Mouse (Mus musculus): ENCODE data around the gene Cbx1. TPM values are rescaled to one million over a fixed set of nuclear protein-coding genes. Genes with fewer than 3 reads are reported as not detected.
"Not testable (repeated sequence)": the region's sequence is repeated elsewhere in the genome, so short reads cannot be mapped to it uniquely, and the experiment has no call there.

Cbx1 gene
- polyA plus RNA-seq, 1 experiment from 2014 or later = 156 TPM

- not testable (repeated sequence) for H3K4me1 ChIP-seq; H3K27ac ChIP-seq (replicated peaks); H3K9me3 ChIP-seq; H3K9ac ChIP-seq (replicated peaks); ATAC-seq (ENCODE audit: low FRiP score, low read depth); H3K36me3 ChIP-seq
- peak overlapping the region; percentile 55; the same call in 1 of the 2 replicates for H3K4me3 ChIP-seq
- H3K27me3 ChIP-seq = peaks cover 17% of the 10 kb centered on the region
- WGBS = 75% methylated on average over 5 of the region's 5 CpGs
- H3K4me2 ChIP-seq (replicated peaks) = peak overlapping the region; percentile 96
These were observed 60.2 kb downstream of the Cbx1 start for GRCm38 (mm10) chr11:96849145-96849544.

- no peak for ATAC-seq (ENCODE audit: low FRiP score, low read depth)
- peak within 1 kb of the TSS; percentile 96 for H3K4me2 ChIP-seq (replicated peaks)
- H3K4me3 ChIP-seq = peak within 1 kb of the TSS; percentile 55
- H3K4me1 ChIP-seq = peaks cover 7% of the 10 kb centered on the region
- peaks cover 24% of the 10 kb centered on the region for H3K27me3 ChIP-seq
- H3K36me3 ChIP-seq = no peaks in the 10 kb centered on the region
- no peak within 1 kb of the TSS for H3K27ac ChIP-seq (replicated peaks)
- no peaks in the 10 kb centered on the region for H3K9me3 ChIP-seq
- 2% methylated on average over 60 of the region's 60 CpGs for WGBS
- peak within 1 kb of the TSS; percentile 61 for H3K9ac ChIP-seq (replicated peaks)
These were observed 60.9 kb downstream of the Cbx1 start, which contains the start of gene Copz2 for GRCm38 (mm10) chr11:96849681-96850467. Copz2 (plus strand) TSS chr11:96849870.

DNA sequence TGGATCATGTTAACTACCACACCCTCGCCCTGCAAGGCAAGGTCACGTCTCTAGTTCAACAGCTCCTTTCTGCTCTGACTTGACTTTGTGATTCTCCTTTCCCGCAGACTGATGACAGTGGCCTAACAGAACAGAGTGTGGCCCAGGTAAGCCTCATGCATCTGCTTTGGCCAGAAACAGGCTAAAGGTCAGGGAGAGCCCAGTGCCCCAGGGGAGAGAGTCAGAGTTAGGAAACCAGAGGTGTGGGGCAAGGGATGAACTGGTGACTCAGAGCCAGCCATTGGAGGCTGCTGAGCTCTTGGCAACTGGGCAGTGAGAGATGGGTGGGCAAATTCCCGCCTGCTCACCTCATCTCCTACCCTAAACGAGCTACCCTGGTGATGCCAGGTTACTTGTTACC, 68.5 kb downstream of the Cbx1 start:
- H3K36me3 ChIP-seq = no peaks in the 10 kb centered on the region
- ATAC-seq (ENCODE audit: low FRiP score, low read depth) = no peak

More for the DNA sequence above, 68.5 kb downstream of the Cbx1 start:
- Histone ChIP-seq H3K4me3 (no peak overlapping the region), H3K27ac (replicated peaks) (no peak overlapping the region), H3K4me2 (replicated peaks) (no peak overlapping the region), H3K27me3 (0 out of 2 replicates have a peak, but pooled peaks cover 6% of the 10 kb centered on the region), H3K9me3 (no peaks in the 10 kb centered on the region), H3K4me1 (peaks cover 18% of the 10 kb centered on the region), H3K9ac (replicated peaks) (no peak overlapping the region)
- 91% methylated on average over 5 of the region's 5 CpGs for WGBS

MicroRNAs encoded within 50 kb of the gene (microRNA counts, 519-probe panel; counts per million panel counts)
- 6,541 counts per million, percentile 70 among the panel's probes with 10 or more counts for microRNA mmu-miR-152

Small RNA genes within 50 kb of the gene (microRNA-seq; reads per million reads assigned to microRNA genes)
- 81.3 reads per million, percentile 49 among the genes with 10 or more reads in this experiment for gene Mir152

Other genes starting within 250 kb of the Cbx1 start
- 40.1 and 42.6 TPM in 2 replicates for gene Snx11, start 11.6 kb upstream of the Cbx1 start, polyA plus RNA-seq (2016; fragmentation: Nextera tagmentation; extraction: Ambion mirVana)
- gene Nfe2l1, start 40.8 kb downstream of the Cbx1 start, polyA plus RNA-seq (2016; fragmentation: Nextera tagmentation; extraction: Ambion mirVana) = 80.9 and 81.1 TPM in 2 replicates
- 36.1 and 43.0 TPM in 2 replicates for gene Copz2, start 60.7 kb downstream of the Cbx1 start, polyA plus RNA-seq (2016; fragmentation: Nextera tagmentation; extraction: Ambion mirVana)
- gene Cdk5rap3, start 127.4 kb downstream of the Cbx1 start, polyA plus RNA-seq (2016; fragmentation: Nextera tagmentation; extraction: Ambion mirVana) = 107 and 116 TPM in 2 replicates
- 0.55 and 0.68 TPM in 2 replicates for gene Prr15l, start 139.0 kb downstream of the Cbx1 start, polyA plus RNA-seq (2016; fragmentation: Nextera tagmentation; extraction: Ambion mirVana)
- 14.6 and 16.4 TPM in 2 replicates for gene Pnpo, start 154.9 kb downstream of the Cbx1 start, polyA plus RNA-seq (2016; fragmentation: Nextera tagmentation; extraction: Ambion mirVana)
- gene Sp2, start 193.8 kb downstream of the Cbx1 start, polyA plus RNA-seq (2016; fragmentation: Nextera tagmentation; extraction: Ambion mirVana) = 23.4 and 25.9 TPM in 2 replicates
- gene Sp6, start 224.3 kb downstream of the Cbx1 start, polyA plus RNA-seq (2016; fragmentation: Nextera tagmentation; extraction: Ambion mirVana) = 0.26 and 0.63 TPM in 2 replicates
- gene Scrn2, start 240.8 kb downstream of the Cbx1 start, polyA plus RNA-seq (2016; fragmentation: Nextera tagmentation; extraction: Ambion mirVana) = 22.5 and 24.2 TPM in 2 replicates